Mouse (Mus musculus) heart, adult 2 months (tissue): ENCODE measurements around the gene Trim9.

ENCODE experiments used
- EP300 ChIP-seq: fragments of 200-500 bp; IDR thresholded peaks from 2 replicates; pipeline ENCODE4 v1.6.1; 2011; ENCODE audit warnings: low read depth, low read length, control low read depth; ENCODE audit not compliant: insufficient read depth
- POLR2A ChIP-seq: fragments of 200-500 bp; IDR thresholded peaks from 2 replicates; pipeline ENCODE4 v1.6.1; 2011; ENCODE audit warnings: mild to moderate bottlenecking, low read depth, low read length, control low read depth; ENCODE audit not compliant: insufficient read depth

GRCm38 (mm10) chr12:70354926-70355325, 7.5 kb upstream of the Trim9 start:
- TF ChIP-seq EP300 = no peak
- no peak for TF ChIP-seq POLR2A
